Mouse (Mus musculus): Measurements from ENCODE around the gene Cul4a. TPM values are rescaled to one million over a fixed set of nuclear protein-coding genes. Genes with fewer than 3 reads are reported as not detected.
"Not testable (repeated sequence)": the region's sequence is repeated elsewhere in the genome, so short reads cannot be mapped to it uniquely, and the experiment has no call there.

Cul4a gene
- total and polyA plus RNA-seq, 3 experiments: 43.4 to 167 (median 113) TPM

DNA sequence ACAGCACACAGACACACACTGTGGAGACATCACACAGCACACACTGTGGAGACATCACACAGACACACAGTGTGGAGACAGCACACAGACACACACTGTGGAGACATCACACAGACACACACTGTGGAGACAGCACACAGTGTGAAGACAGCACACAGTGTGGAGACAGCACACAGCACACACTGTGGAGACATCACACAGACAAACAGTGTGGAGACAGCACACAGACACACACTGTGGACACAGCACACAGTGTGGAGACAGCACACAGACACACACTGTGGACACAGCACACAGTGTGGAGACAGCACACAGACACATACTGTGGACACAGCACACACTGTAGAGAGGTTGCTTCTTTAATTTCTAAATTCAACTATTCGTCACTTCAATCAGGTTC, 29.8 kb upstream of the Cul4a start:
- not testable (repeated sequence) for H3K4me1 ChIP-seq (ENCODE audit: insufficient read depth, low read depth, low read length); H3K4me3 ChIP-seq (ENCODE audit: low read depth, low read length)

DNA sequence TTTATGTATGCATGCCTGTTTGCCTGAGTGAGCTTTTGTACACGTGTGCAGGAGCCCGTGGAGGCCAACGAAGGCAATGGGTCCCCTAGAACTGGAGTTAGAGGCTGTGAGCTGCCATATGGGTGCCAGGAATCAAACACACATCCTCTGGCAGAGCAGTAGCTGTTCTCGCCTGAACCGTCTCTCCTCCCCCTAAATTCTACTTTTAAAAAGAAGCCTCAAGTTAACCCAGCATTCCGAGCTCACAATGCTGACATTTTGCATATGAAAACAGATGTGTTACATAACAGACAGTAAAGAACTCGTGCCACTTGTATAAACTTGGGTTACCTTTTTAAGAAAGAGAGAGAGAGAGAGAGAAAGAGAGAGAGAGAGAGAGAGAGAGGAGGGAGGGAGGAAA, 27.9 kb upstream of the Cul4a start:
- no peak overlapping the region for H3K4me3 ChIP-seq (ENCODE audit: low read depth, low read length)
- no peaks in the 10 kb centered on the region for H3K4me1 ChIP-seq (ENCODE audit: insufficient read depth, low read depth, low read length)
- TF ChIP-seq CTCF (IDR thresholded peaks at IDR 0.05; ENCODE audit: low read depth, low read length) (no peak), POLR2AphosphoS5 (IDR thresholded peaks at IDR 0.05; ENCODE audit: insufficient replicate concordance, low read depth, low read length) (no peak), TAL1 (conservative IDR thresholded peaks at IDR 0.05; ENCODE audit: low read depth, low read length) (no peak), GATA2 (IDR thresholded peaks at IDR 0.05; ENCODE audit: borderline replicate concordance, low read depth, low read length) (no peak), GATA1 (IDR thresholded peaks at IDR 0.05; ENCODE audit: borderline replicate concordance, low read length) (no peak)
- H3K27me3 ChIP-seq (ENCODE audit: insufficient read depth, low read length): no peaks in the 10 kb centered on the region
- peaks cover 100% of the 10 kb centered on the region for H3K36me3 ChIP-seq (replicated peaks)
- no peak for ATAC-seq (ENCODE audit: extremely low read depth, insufficient number of reproducible peaks, low FRiP score, poor library complexity, severe bottlenecking)
- DNase-seq (ENCODE audit: low spot score): no peak
- H3K9me3 ChIP-seq (replicated peaks): no peaks in the 10 kb centered on the region

More for the DNA sequence above, 29.8 kb upstream of the Cul4a start:
- DNase-seq (ENCODE audit: low spot score); ATAC-seq (ENCODE audit: extremely low read depth, insufficient number of reproducible peaks, low FRiP score, poor library complexity, severe bottlenecking); H3K9me3 ChIP-seq (replicated peaks); H3K27me3 ChIP-seq (ENCODE audit: insufficient read depth, low read length): not testable (repeated sequence)
- peaks cover 80% of the 10 kb centered on the region for H3K36me3 ChIP-seq (replicated peaks)
- peak; percentile 54; the same call in 1 of the 2 replicates for TF ChIP-seq POLR2AphosphoS5 (IDR thresholded peaks at IDR 0.05; ENCODE audit: insufficient replicate concordance, low read depth, low read length)

DNA sequence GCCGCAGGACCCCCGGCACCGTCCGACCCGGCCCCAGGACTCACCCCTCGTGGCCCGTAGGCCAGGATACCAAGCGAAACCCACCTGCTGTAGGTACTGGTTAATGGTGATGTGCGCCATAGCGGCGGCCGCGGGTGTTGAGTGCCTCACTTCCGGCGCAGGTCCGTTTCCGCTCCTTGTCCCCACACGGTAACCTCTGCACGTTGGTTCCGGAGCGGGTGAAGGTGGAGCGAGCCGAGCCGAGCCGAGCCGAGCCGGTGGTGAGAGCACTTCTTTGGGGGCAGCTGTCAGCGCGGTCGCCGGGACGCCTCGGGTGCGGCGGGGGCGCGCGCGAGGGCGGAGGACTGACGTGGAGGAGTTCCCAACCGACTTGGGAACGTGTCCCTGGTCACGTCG, 732 bp upstream of the Cul4a start:
- ATAC-seq (ENCODE audit: extremely low read depth, insufficient number of reproducible peaks, low FRiP score, poor library complexity, severe bottlenecking): peak; percentile 63
- peak; percentile 67 for DNase-seq (ENCODE audit: low spot score)
- H3K27me3 ChIP-seq (ENCODE audit: insufficient read depth, low read length): no peaks in the 10 kb centered on the region
- H3K4me1 ChIP-seq (ENCODE audit: insufficient read depth, low read depth, low read length): peaks cover 53% of the 10 kb centered on the region
- TF ChIP-seq TAL1 (conservative IDR thresholded peaks at IDR 0.05; ENCODE audit: low read depth, low read length) (no peak), CTCF (IDR thresholded peaks at IDR 0.05; ENCODE audit: low read depth, low read length) (no peak), GATA2 (IDR thresholded peaks at IDR 0.05; ENCODE audit: borderline replicate concordance, low read depth, low read length) (no peak), POLR2AphosphoS5 (IDR thresholded peaks at IDR 0.05; ENCODE audit: insufficient replicate concordance, low read depth, low read length) (no peak; the same call in 1 of the 2 replicates), GATA1 (IDR thresholded peaks at IDR 0.05; ENCODE audit: borderline replicate concordance, low read length) (no peak)
- H3K9me3 ChIP-seq (replicated peaks): no peaks in the 10 kb centered on the region
- H3K36me3 ChIP-seq (replicated peaks): peaks cover 58% of the 10 kb centered on the region
- peak overlapping the region; percentile 100 for H3K4me3 ChIP-seq (ENCODE audit: low read depth, low read length)

DNA sequence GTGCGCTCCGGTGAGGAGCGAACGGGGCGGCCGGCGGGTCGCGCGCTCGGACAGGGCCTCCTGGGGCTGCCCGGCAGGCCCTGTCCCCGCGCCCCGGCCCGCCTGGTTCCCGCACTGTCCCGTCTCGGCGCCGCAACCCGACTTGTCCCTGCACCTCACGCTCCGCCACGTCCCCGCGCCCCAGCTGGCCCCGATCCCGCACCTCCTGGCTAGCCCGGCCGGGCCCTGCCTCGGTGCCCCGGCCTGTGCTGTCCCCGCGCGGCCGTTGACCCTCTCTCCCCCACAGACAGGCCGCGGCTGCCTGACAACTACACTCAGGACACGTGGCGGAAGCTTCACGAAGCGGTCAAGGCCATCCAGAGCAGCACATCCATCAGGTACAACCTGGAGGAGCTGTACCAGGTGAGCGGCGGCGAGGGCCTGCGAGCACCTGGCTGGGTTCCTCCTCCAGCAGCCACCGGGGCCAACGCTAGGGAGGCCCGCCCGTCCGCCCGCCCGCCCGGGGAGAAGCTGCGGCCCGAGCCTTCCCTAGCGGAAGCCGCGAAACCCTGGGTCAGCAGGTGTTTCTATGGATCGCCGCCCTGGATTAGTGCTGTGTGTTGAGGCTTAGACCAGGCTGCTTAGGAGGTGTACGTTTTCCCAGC, 609 bp downstream of the Cul4a start:
- TF ChIP-seq CTCF (IDR thresholded peaks at IDR 0.05; ENCODE audit: low read depth, low read length): no peak
- no peak for TF ChIP-seq TAL1 (conservative IDR thresholded peaks at IDR 0.05; ENCODE audit: low read depth, low read length)
- no peak for TF ChIP-seq GATA2 (IDR thresholded peaks at IDR 0.05; ENCODE audit: borderline replicate concordance, low read depth, low read length)
- no peak for TF ChIP-seq POLR2AphosphoS5 (IDR thresholded peaks at IDR 0.05; ENCODE audit: insufficient replicate concordance, low read depth, low read length)
- no peak for TF ChIP-seq GATA1 (IDR thresholded peaks at IDR 0.05; ENCODE audit: borderline replicate concordance, low read length)
- H3K4me1 ChIP-seq (ENCODE audit: insufficient read depth, low read depth, low read length): peaks cover 59% of the 10 kb centered on the region

DNA sequence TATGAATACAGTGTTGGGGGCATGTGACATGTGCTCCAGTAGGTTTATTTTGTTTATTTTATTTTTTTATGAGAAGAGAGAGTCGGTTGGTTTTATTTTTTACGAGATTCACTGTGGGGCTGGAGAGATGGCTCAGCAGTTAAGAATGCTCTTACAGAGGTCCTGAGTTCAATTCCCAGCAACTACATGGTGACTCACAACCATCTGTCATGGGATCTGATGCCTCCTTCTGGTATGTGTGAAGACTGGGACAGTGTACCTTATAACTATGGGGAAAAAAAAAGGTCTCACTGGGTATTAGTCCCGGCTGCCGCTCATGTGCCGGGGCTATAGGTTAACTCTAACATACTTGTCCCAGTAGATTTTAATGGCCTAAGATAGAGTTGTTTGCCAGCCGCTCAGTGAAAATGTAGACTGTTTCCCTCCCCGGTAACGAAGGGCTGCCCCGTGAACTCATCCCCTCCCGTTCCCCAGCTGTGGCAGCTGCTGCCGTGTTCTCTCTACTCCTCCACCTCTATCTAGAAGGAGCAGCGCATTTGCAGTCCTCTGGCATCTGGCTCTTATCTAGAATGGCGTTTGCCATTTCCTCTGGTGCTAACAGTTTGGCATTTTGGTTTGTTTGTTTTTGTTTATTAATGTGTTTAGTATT, 2.7 kb downstream of the Cul4a start:
- ATAC-seq (ENCODE audit: extremely low read depth, insufficient number of reproducible peaks, low FRiP score, poor library complexity, severe bottlenecking): peak; percentile 5; the same call in 1 of the 2 replicates
- peak overlapping the region; percentile 64; the same call in 1 of the 2 replicates for H3K4me3 ChIP-seq (ENCODE audit: low read depth, low read length)

More for the DNA sequence above, 609 bp downstream of the Cul4a start:
- DNase-seq (ENCODE audit: low spot score) (no peak), ATAC-seq (ENCODE audit: extremely low read depth, insufficient number of reproducible peaks, low FRiP score, poor library complexity, severe bottlenecking) (no peak)
- no peaks in the 10 kb centered on the region for H3K27me3 ChIP-seq (ENCODE audit: insufficient read depth, low read length)
- H3K36me3 ChIP-seq (replicated peaks): peaks cover 53% of the 10 kb centered on the region
- H3K4me3 ChIP-seq (ENCODE audit: low read depth, low read length): peak overlapping the region; percentile 100
- no peaks in the 10 kb centered on the region for H3K9me3 ChIP-seq (replicated peaks)

DNA sequence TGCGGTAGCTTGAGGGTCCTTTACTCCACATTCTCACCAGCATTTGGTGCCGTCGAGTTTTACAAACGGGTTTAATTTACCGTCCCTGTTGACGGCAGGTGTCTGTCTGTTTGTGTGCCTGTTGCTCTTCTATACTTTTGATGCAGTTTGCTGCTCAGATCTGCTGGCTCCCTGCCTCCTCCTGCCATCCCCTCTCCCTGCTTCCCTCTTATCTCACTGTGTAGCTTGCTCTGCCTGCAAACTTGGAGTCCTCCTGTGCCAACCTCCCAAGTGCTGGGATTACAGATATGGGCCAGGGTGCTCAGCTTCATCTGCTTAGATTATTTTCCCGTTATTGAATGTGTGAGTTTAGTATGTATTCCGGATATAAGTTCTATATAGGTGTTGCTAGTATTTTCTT, 3.5 kb downstream of the Cul4a start:
- Histone ChIP-seq H3K36me3 (replicated peaks) (peaks cover 58% of the 10 kb centered on the region), H3K4me1 (ENCODE audit: insufficient read depth, low read depth, low read length) (peaks cover 76% of the 10 kb centered on the region), H3K9me3 (replicated peaks) (no peaks in the 10 kb centered on the region), H3K27me3 (ENCODE audit: insufficient read depth, low read length) (no peaks in the 10 kb centered on the region), H3K4me3 (ENCODE audit: low read depth, low read length) (peak overlapping the region; percentile 64; the same call in 1 of the 2 replicates)
- ATAC-seq (ENCODE audit: extremely low read depth, insufficient number of reproducible peaks, low FRiP score, poor library complexity, severe bottlenecking) (no peak), DNase-seq (ENCODE audit: low spot score) (no peak)
- no peak for TF ChIP-seq POLR2AphosphoS5 (IDR thresholded peaks at IDR 0.05; ENCODE audit: insufficient replicate concordance, low read depth, low read length)
- TF ChIP-seq GATA2 (IDR thresholded peaks at IDR 0.05; ENCODE audit: borderline replicate concordance, low read depth, low read length): no peak
- TF ChIP-seq GATA1 (IDR thresholded peaks at IDR 0.05; ENCODE audit: borderline replicate concordance, low read length): no peak
- peak; percentile 53 for TF ChIP-seq TAL1 (conservative IDR thresholded peaks at IDR 0.05; ENCODE audit: low read depth, low read length)
- TF ChIP-seq CTCF (IDR thresholded peaks at IDR 0.05; ENCODE audit: low read depth, low read length): no peak

More for the DNA sequence above, 2.7 kb downstream of the Cul4a start:
- TF ChIP-seq TAL1 (conservative IDR thresholded peaks at IDR 0.05; ENCODE audit: low read depth, low read length): peak; percentile 56
- no peak for TF ChIP-seq CTCF (IDR thresholded peaks at IDR 0.05; ENCODE audit: low read depth, low read length)
- TF ChIP-seq GATA2 (IDR thresholded peaks at IDR 0.05; ENCODE audit: borderline replicate concordance, low read depth, low read length): no peak
- H3K36me3 ChIP-seq (replicated peaks): peaks cover 57% of the 10 kb centered on the region
- no peaks in the 10 kb centered on the region for H3K27me3 ChIP-seq (ENCODE audit: insufficient read depth, low read length)
- H3K4me1 ChIP-seq (ENCODE audit: insufficient read depth, low read depth, low read length): peaks cover 76% of the 10 kb centered on the region
- peak; percentile 20 for DNase-seq (ENCODE audit: low spot score)
- H3K9me3 ChIP-seq (replicated peaks): no peaks in the 10 kb centered on the region

Data from G1E (cell line).